ENCODE assay signal across 1 mouse cellular context in genomic region chr11:102317901-102318575, GRCm38 (mm10).
TF ChIP-seq lines count a peak whose summit lies in the region.

No protein-coding gene starts in this region.

TF ChIP-seq in MEL, 35 proteins besides CTCF, POLR2A, EP300 and RAD21:
- no peak for TF ChIP-seq MYB (IDR thresholded peaks at IDR 0.05; ENCODE audit: low read depth, low read length)
- TF ChIP-seq NRF1 (IDR thresholded peaks at IDR 0.05; ENCODE audit: insufficient read depth, low read depth, low read length, poor library complexity, severe bottlenecking), result no peak
- peak; percentile 92; the same call in 1 of the 2 replicates for TF ChIP-seq MAZ (IDR thresholded peaks at IDR 0.05; ENCODE audit: low read depth, low read length)
- no peak for TF ChIP-seq GATA1 (IDR thresholded peaks at IDR 0.05; ENCODE audit: low read depth, low read length)
- no peak for TF ChIP-seq NELFE (IDR thresholded peaks at IDR 0.05; ENCODE audit: low read depth, low read length)
- no peak for TF ChIP-seq ETS1 (IDR thresholded peaks at IDR 0.05; ENCODE audit: low read depth, low read length)
- TF ChIP-seq RCOR1 (IDR thresholded peaks at IDR 0.05; ENCODE audit: low read depth, low read length), result no peak
- TF ChIP-seq TBP (IDR thresholded peaks at IDR 0.05; ENCODE audit: low read depth, low read length), result peak; percentile 29; the same call in 1 of the 2 replicates
- no peak for TF ChIP-seq POLR2AphosphoS5 (IDR thresholded peaks at IDR 0.05; ENCODE audit: borderline replicate concordance, low read depth, low read length)
- no peak for TF ChIP-seq JUND (IDR thresholded peaks at IDR 0.05; ENCODE audit: low read depth, low read length)
- TF ChIP-seq MAX (IDR thresholded peaks at IDR 0.05; ENCODE audit: low read length), result no peak
- TF ChIP-seq CHD1 (IDR thresholded peaks at IDR 0.05; ENCODE audit: low read depth, low read length), result peak; percentile 83; the same call in 1 of the 2 replicates
- TF ChIP-seq ZC3H11A (IDR thresholded peaks at IDR 0.05; ENCODE audit: low read depth, low read length), result no peak
- no peak for TF ChIP-seq USF2 (IDR thresholded peaks at IDR 0.05; ENCODE audit: borderline replicate concordance in 1 of 2, insufficient read depth in 1 of 2, low read depth in 1 of 2, low read length in 2 of 2)
- no peak for TF ChIP-seq POLR2AphosphoS2 (IDR thresholded peaks at IDR 0.05; ENCODE audit: low read length)
- no peak for TF ChIP-seq TAL1 (IDR thresholded peaks at IDR 0.05; ENCODE audit: low read length)
- 0 out of 2 replicates have a peak, but pooled peaks have one; percentile 10 for TF ChIP-seq TCF12 (IDR thresholded peaks at IDR 0.05; ENCODE audit: low read depth, low read length)
- no peak for TF ChIP-seq USF1 (IDR thresholded peaks at IDR 0.05; ENCODE audit: low read depth, low read length)
- TF ChIP-seq SMC3 (IDR thresholded peaks at IDR 0.05; ENCODE audit: low read depth, low read length), result no peak
- TF ChIP-seq HCFC1 (IDR thresholded peaks at IDR 0.05; ENCODE audit: low read depth, low read length), result no peak
- TF ChIP-seq UBTF (IDR thresholded peaks at IDR 0.05; ENCODE audit: borderline replicate concordance, insufficient read depth, low read depth, low read length), result peak; percentile 92; the same call in 1 of the 2 replicates
- TF ChIP-seq GABPA (IDR thresholded peaks at IDR 0.05; ENCODE audit: low read depth, low read length), result no peak
- TF ChIP-seq MXI1 (IDR thresholded peaks at IDR 0.05; ENCODE audit: low read depth, low read length), result peak; percentile 38; the same call in 1 of the 2 replicates
- TF ChIP-seq SIN3A (IDR thresholded peaks at IDR 0.05; ENCODE audit: low read length), result no peak
- no peak; the same call in 1 of the 2 replicates for TF ChIP-seq ZMIZ1 (IDR thresholded peaks at IDR 0.05; ENCODE audit: low read depth, low read length)
- no peak for TF ChIP-seq ELF1 (IDR thresholded peaks at IDR 0.05; ENCODE audit: low read depth, low read length)
- TF ChIP-seq CHD2 (IDR thresholded peaks at IDR 0.05; ENCODE audit: low read length), result no peak
- no peak for TF ChIP-seq ZKSCAN1 (IDR thresholded peaks at IDR 0.05; ENCODE audit: low read depth, low read length)
- TF ChIP-seq KAT2A (conservative IDR thresholded peaks at IDR 0.05; ENCODE audit: low read depth, low read length), result no peak
- no peak for TF ChIP-seq MEF2A (IDR thresholded peaks at IDR 0.05; ENCODE audit: extremely low read depth, insufficient replicate concordance, low read depth, low read length, poor library complexity, severe bottlenecking)
- TF ChIP-seq MYC (IDR thresholded peaks at IDR 0.05; ENCODE audit: low read depth, low read length), result no peak
